In the genomic region with DNA sequence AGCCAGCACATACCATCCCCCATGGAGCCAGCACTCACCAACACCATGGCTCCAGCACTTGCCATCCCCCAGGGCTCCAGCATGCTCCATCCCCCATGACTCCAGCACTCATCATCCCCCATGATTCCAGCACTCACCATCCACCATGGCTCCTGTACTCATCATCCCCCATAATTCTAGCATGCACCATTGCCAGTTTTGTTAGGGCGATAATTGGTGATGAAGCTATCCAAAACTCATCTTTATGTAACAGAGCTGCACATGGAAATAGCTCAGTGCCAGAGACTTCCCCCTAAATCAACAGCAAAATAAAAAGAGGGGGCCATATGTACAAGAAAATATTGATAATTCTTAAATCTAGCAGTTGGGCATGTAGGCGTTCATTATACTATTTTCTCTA, we compare ENCODE assay signal across 21 mouse cellular contexts.
DNase-seq lines count a peak whose midpoint lies in the region; TF ChIP-seq lines count a peak whose summit lies in the region.
"Had no signal": no experiment of that assay in that cellular context is flagged by ENCODE, and none has a peak within 500 bp of the region (broad histone marks: within the 10 kb centered on the region; RNA-seq: fewer than 3 reads in every experiment).

No protein-coding gene starts in this region.

- TF ChIP-seq CTCF in layer of hippocampus, adult 2 months (conservative IDR thresholded peaks at IDR 0.05), result no peak

- peak; percentile 15 for DNase-seq in layer of hippocampus, adult 11-12 months (ENCODE audit: low spot score)
- DNase-seq in layer of hippocampus, adult 9-10 months (ENCODE audit: low spot score), result no peak
- peak in 1 of 2 experiments; percentile 67 for DNase-seq in layer of hippocampus, adult 2 months (ENCODE audit: low spot score in 2 of 2)
- DNase-seq in layer of hippocampus, postnatal 14 days (ENCODE audit: low spot score in 2 of 2), result no peak
- DNase-seq in brain, adult 2 months (ENCODE audit: low read depth, low spot score), result peak; percentile 43
- peak; percentile 45 for DNase-seq in layer of hippocampus, adult 9-11 months
- DNase-seq in spleen, postnatal 14 days (ENCODE audit: low spot score in 2 of 2), result no peak
- DNase-seq: adrenal gland, adult 2 months; adrenal gland, postnatal 10 days; adrenal gland, postnatal 25 days; cerebellum, adult 18-20 months; cerebellum, adult 8-10 months; cerebellum, adult 9-11 months; cerebellum, postnatal 14 days; cerebellum, postnatal 36 days; embryo, embryonic 11 days had no signal

- no peak overlapping the region for H3K4me3 ChIP-seq in layer of hippocampus, adult 2 months
- H3K4me3 ChIP-seq: embryonic facial prominence, embryonic 13.5 days; embryonic facial prominence, embryonic 15.5 days; erythroblast, embryonic 14.5 days; forebrain, embryonic 10.5 days; forebrain, embryonic 12.5 days had no signal

- peak overlapping the region; percentile 48; the same call in 1 of the 2 replicates for H3K27ac ChIP-seq in layer of hippocampus, adult 2 months
- H3K27ac ChIP-seq: embryonic facial prominence, embryonic 13.5 days; embryonic facial prominence, embryonic 15.5 days; forebrain, embryonic 10.5 days; forebrain, embryonic 12.5 days had no signal

Comparison
In these comparisons a context has a peak if more than half of its experiments do, and no peak if none do; other contexts are left out.
1. DNase-seq: peak in layer of hippocampus, adult 11-12 months (single experiment), brain, adult 2 months (single experiment) and layer of hippocampus, adult 9-11 months (single experiment); none in layer of hippocampus, adult 9-10 months (single experiment), layer of hippocampus, postnatal 14 days (0 of 2) and spleen, postnatal 14 days (0 of 2).